ENCODE assay signal across 23 mouse cellular contexts in genomic region chr15:92154921-92155320, GRCm38 (mm10).
DNase-seq lines count a peak whose midpoint lies in the region; ATAC-seq and TF ChIP-seq lines count a peak whose summit lies in the region.
"Had no signal": no experiment of that assay in that cellular context is flagged by ENCODE, and none has a peak within 500 bp of the region (broad histone marks: within the 10 kb centered on the region; RNA-seq: fewer than 3 reads in every experiment).

No protein-coding gene starts in this region.

- 39% methylated on average over 2 of the region's 2 CpGs for WGBS in hindbrain, postnatal 0 days
- WGBS in hindbrain, embryonic 10.5 days, result 67% methylated on average over 2 of the region's 2 CpGs
- WGBS in kidney, embryonic 15.5 days, result 66% methylated on average over 2 of the region's 2 CpGs

- H3K27me3 ChIP-seq in hindbrain, postnatal 0 days (ENCODE audit: insufficient read depth, low read length), result no peaks in the 10 kb centered on the region
- H3K27me3 ChIP-seq in hindbrain, embryonic 10.5 days (ENCODE audit: insufficient read depth, poor library complexity, severe bottlenecking), result no peaks in the 10 kb centered on the region
- H3K27me3 ChIP-seq in kidney, embryonic 15.5 days, result no peaks in the 10 kb centered on the region
- H3K27me3 ChIP-seq: embryonic facial prominence, embryonic 12.5 days; embryonic facial prominence, embryonic 15.5 days; forebrain, embryonic 15.5 days; hindbrain, embryonic 15.5 days; intestine, embryonic 15.5 days had no signal

- H3K27ac ChIP-seq in hindbrain, postnatal 0 days, result no peak overlapping the region
- no peak overlapping the region for H3K27ac ChIP-seq in hindbrain, embryonic 10.5 days
- no peak overlapping the region for H3K27ac ChIP-seq in kidney, embryonic 15.5 days
- H3K27ac ChIP-seq: embryonic facial prominence, embryonic 12.5 days; embryonic facial prominence, embryonic 15.5 days; forebrain, embryonic 15.5 days; heart, adult 2 months; heart, embryonic 10.5 days; hindbrain, embryonic 15.5 days; intestine, embryonic 15.5 days had no signal

- no peaks in the 10 kb centered on the region for H3K36me3 ChIP-seq in hindbrain, postnatal 0 days (ENCODE audit: insufficient read depth, low read length)
- H3K36me3 ChIP-seq in hindbrain, embryonic 10.5 days, result no peaks in the 10 kb centered on the region
- H3K36me3 ChIP-seq in kidney, embryonic 15.5 days, result no peaks in the 10 kb centered on the region
- H3K36me3 ChIP-seq: embryonic facial prominence, embryonic 12.5 days; embryonic facial prominence, embryonic 15.5 days; forebrain, embryonic 15.5 days; heart, embryonic 10.5 days; hindbrain, embryonic 15.5 days; intestine, embryonic 15.5 days had no signal

- DNase-seq in hindbrain, postnatal 0 days (ENCODE audit: low spot score), result peak; percentile 42
- no peak for DNase-seq in hindbrain, embryonic 10.5 days (ENCODE audit: low spot score)
- peak; percentile 61 for DNase-seq in brain, adult 2 months (ENCODE audit: low read depth, low spot score)
- peak; percentile 21 for DNase-seq in retina, embryonic 14.5 days (ENCODE audit: low spot score)
- DNase-seq in lung, postnatal 10 days, result no peak
- DNase-seq: adrenal gland, adult 8-10 months; adrenal gland, postnatal 25 days; cerebellum, adult 11 months; cerebellum, adult 2 months; cerebellum, adult 9-11 months; cerebellum, postnatal 25 days; gastrocnemius, postnatal 10 days; gastrocnemius, postnatal 36 days; heart, adult 2 months had no signal

- H3K4me1 ChIP-seq in hindbrain, postnatal 0 days (ENCODE audit: insufficient read depth, low read length), result 0 out of 2 replicates have a peak, but pooled peaks cover 2% of the 10 kb centered on the region
- H3K4me1 ChIP-seq in hindbrain, embryonic 10.5 days (replicated peaks), result 0 out of 2 replicates have a peak, but pooled peaks cover under 1% of the 10 kb centered on the region
- no peaks in the 10 kb centered on the region for H3K4me1 ChIP-seq in kidney, embryonic 15.5 days
- H3K4me1 ChIP-seq: embryonic facial prominence, embryonic 12.5 days; embryonic facial prominence, embryonic 15.5 days; forebrain, embryonic 15.5 days; heart, embryonic 10.5 days; intestine, embryonic 15.5 days had no signal

- no peak overlapping the region for H3K9ac ChIP-seq in hindbrain, postnatal 0 days (replicated peaks; ENCODE audit: low read length)
- no peak overlapping the region for H3K9ac ChIP-seq in kidney, embryonic 15.5 days
- H3K9ac ChIP-seq: embryonic facial prominence, embryonic 12.5 days; embryonic facial prominence, embryonic 15.5 days; forebrain, embryonic 15.5 days; hindbrain, embryonic 15.5 days; intestine, embryonic 15.5 days had no signal

- no peaks in the 10 kb centered on the region for H3K9me3 ChIP-seq in hindbrain, postnatal 0 days (ENCODE audit: low read length)
- H3K9me3 ChIP-seq in hindbrain, embryonic 10.5 days, result no peaks in the 10 kb centered on the region
- no peaks in the 10 kb centered on the region for H3K9me3 ChIP-seq in kidney, embryonic 15.5 days (replicated peaks)
- H3K9me3 ChIP-seq: embryonic facial prominence, embryonic 12.5 days; embryonic facial prominence, embryonic 15.5 days; forebrain, embryonic 15.5 days; heart, embryonic 10.5 days; hindbrain, embryonic 15.5 days; intestine, embryonic 15.5 days had no signal

- H3K4me3 ChIP-seq in hindbrain, postnatal 0 days (ENCODE audit: low read length), result no peak overlapping the region
- no peak overlapping the region for H3K4me3 ChIP-seq in hindbrain, embryonic 10.5 days
- H3K4me3 ChIP-seq in kidney, embryonic 15.5 days (replicated peaks), result no peak overlapping the region
- H3K4me3 ChIP-seq: embryonic facial prominence, embryonic 12.5 days; embryonic facial prominence, embryonic 15.5 days; forebrain, embryonic 15.5 days; heart, adult 2 months; heart, embryonic 10.5 days; hindbrain, embryonic 15.5 days; intestine, embryonic 15.5 days had no signal

- no peak overlapping the region for H3K4me2 ChIP-seq in hindbrain, postnatal 0 days (ENCODE audit: low read depth, low read length)
- no peak overlapping the region for H3K4me2 ChIP-seq in kidney, embryonic 15.5 days
- H3K4me2 ChIP-seq: embryonic facial prominence, embryonic 12.5 days; embryonic facial prominence, embryonic 15.5 days; forebrain, embryonic 15.5 days; hindbrain, embryonic 15.5 days; intestine, embryonic 15.5 days had no signal

- TF ChIP-seq CTCF in hindbrain, postnatal 0 days (IDR thresholded peaks at IDR 0.05; ENCODE audit: low read depth), result no peak

- ATAC-seq in hindbrain, postnatal 0 days, result no peak
- no peak for ATAC-seq in kidney, embryonic 15.5 days (replicated peaks; ENCODE audit: low FRiP score)
- ATAC-seq: activated CD4-positive, CD25-positive, alpha-beta regulatory T cell, adult 4 months; CD4-positive, CD25-positive, alpha-beta regulatory T cell, adult 4 months; forebrain, embryonic 15.5 days; intestine, embryonic 15.5 days had no signal

Comparison
In these comparisons a context has a peak if more than half of its experiments do, and no peak if none do; other contexts are left out.
1. DNase-seq: peak in hindbrain, postnatal 0 days (single experiment), brain, adult 2 months (single experiment) and retina, embryonic 14.5 days (single experiment); none in hindbrain, embryonic 10.5 days (single experiment) and lung, postnatal 10 days (single experiment).